Mouse (Mus musculus) embryo, embryonic 11.5 days (tissue): ENCODE measurements at regions not wholly inside any gene's neighbourhood (a gene's known extent, or its start where the extent isn't known, plus 50 kb on each side); places are given as distances from the start of the nearest gene placed in this dataset.
A peak's percentile ranks its signal among the peaks of the same experiment; 100 is the strongest.

ENCODE experiments used
- DNase-seq: peaks from one replicate; pipeline ENCODE4 v3.0.0-alpha.2; 2012; ENCODE audit warnings: low read depth, low spot score

GRCm38 (mm10) chr7:123589099-123589498 is 88.8 kb upstream of the Zkscan2 start:
- no peak for DNase-seq

- DNase-seq, result no peak
Observed at GRCm38 (mm10) chr7:123573721-123574120, 73.5 kb upstream of the Zkscan2 start.

GRCm38 (mm10) chr7:123572376-123572990 is 72.2 kb upstream of the Zkscan2 start:
- DNase-seq, result peak; percentile 27

- no peak for DNase-seq
Observed at GRCm38 (mm10) chr7:123566264-123566663, 66.0 kb upstream of the Zkscan2 start.

- DNase-seq, result no peak
Observed at GRCm38 (mm10) chr7:123559544-123559943, 59.3 kb upstream of the Zkscan2 start.
